Mouse (Mus musculus): ENCODE data around the gene Zfp830. TPM values are rescaled to one million over a fixed set of nuclear protein-coding genes. Genes with fewer than 3 reads are reported as not detected.

The Zfp830 gene
- polyA plus RNA-seq (2012; rRNA removed): 11.2 and 18.7 TPM in 2 replicates
- polyA plus RNA-seq (2014; fragmentation: Nextera tagmentation; extraction: Ambion mirVana): 32.4 and 35.0 TPM in 2 replicates

- Histone ChIP-seq H3K9me3 (ENCODE audit: control insufficient read depth, low read length) (no peaks in the 10 kb centered on the region), H3K36me3 (ENCODE audit: control insufficient read depth, insufficient read depth, low read length) (peaks cover 15% of the 10 kb centered on the region), H3K4me2 (replicated peaks; ENCODE audit: low read depth, low read length, severe bottlenecking) (peak within 1 kb of the TSS; percentile 94), H3K27me3 (ENCODE audit: control insufficient read depth, insufficient read depth, low read length) (no peaks in the 10 kb centered on the region), H3K4me1 (ENCODE audit: control insufficient read depth, insufficient read depth, low read length) (peaks cover 18% of the 10 kb centered on the region), H3K4me3 (replicated peaks; ENCODE audit: low read length) (peak within 1 kb of the TSS; percentile 95), H3K9ac (ENCODE audit: low read depth, low read length, severe bottlenecking) (peak within 1 kb of the TSS; percentile 87), H3K27ac (replicated peaks; ENCODE audit: low read depth, low read length) (peak within 1 kb of the TSS; percentile 93)
- WGBS: under 1% methylated on average over 44 of the region's 44 CpGs
- peak; percentile 47; the same call in 1 of the 2 replicates for TF ChIP-seq POLR2A (IDR thresholded peaks at IDR 0.05; ENCODE audit: borderline replicate concordance, extremely low read depth, insufficient read depth, insufficient read length)
- peak; percentile 95 for DNase-seq (ENCODE audit: low spot score)
- ATAC-seq (ENCODE audit: low FRiP score, low read depth): peak; percentile 99
Observed at GRCm38 (mm10) chr11:82763742-82764437, at the start of gene Zfp830, which contains the start of gene Cct6b. Gene Zfp830 (plus strand): TSS chr11:82764345. Gene Cct6b (minus strand): TSS chr11:82764321.

GRCm38 (mm10) chr11:82719294-82719693 lies 44.9 kb upstream of the Zfp830 start:
- H3K27me3 ChIP-seq (ENCODE audit: control insufficient read depth, insufficient read depth, low read length): no peaks in the 10 kb centered on the region
- WGBS: 86% methylated on average over 12 of the region's 12 CpGs

GRCm38 (mm10) chr11:82726862-82727261 lies 37.3 kb upstream of the Zfp830 start:
- TF ChIP-seq POLR2A (IDR thresholded peaks at IDR 0.05; ENCODE audit: borderline replicate concordance, extremely low read depth, insufficient read depth, insufficient read length): no peak

More at GRCm38 (mm10) chr11:82719294-82719693, 44.9 kb upstream of the Zfp830 start:
- DNase-seq (ENCODE audit: low spot score) (no peak), ATAC-seq (ENCODE audit: low FRiP score, low read depth) (no peak)
- H3K9me3 ChIP-seq (ENCODE audit: control insufficient read depth, low read length): no peaks in the 10 kb centered on the region
- H3K27ac ChIP-seq (replicated peaks; ENCODE audit: low read depth, low read length): no peak overlapping the region
- H3K9ac ChIP-seq (ENCODE audit: low read depth, low read length, severe bottlenecking): no peak overlapping the region
- no peaks in the 10 kb centered on the region for H3K36me3 ChIP-seq (ENCODE audit: control insufficient read depth, insufficient read depth, low read length)
- no peak overlapping the region for H3K4me3 ChIP-seq (replicated peaks; ENCODE audit: low read length)
- TF ChIP-seq POLR2A (IDR thresholded peaks at IDR 0.05; ENCODE audit: borderline replicate concordance, extremely low read depth, insufficient read depth, insufficient read length): no peak
- no peak overlapping the region for H3K4me2 ChIP-seq (replicated peaks; ENCODE audit: low read depth, low read length, severe bottlenecking)
- H3K4me1 ChIP-seq (ENCODE audit: control insufficient read depth, insufficient read depth, low read length): no peaks in the 10 kb centered on the region

GRCm38 (mm10) chr11:82734227-82734626 lies 29.9 kb upstream of the Zfp830 start:
- TF ChIP-seq POLR2A (IDR thresholded peaks at IDR 0.05; ENCODE audit: borderline replicate concordance, extremely low read depth, insufficient read depth, insufficient read length): no peak
- H3K27me3 ChIP-seq (ENCODE audit: control insufficient read depth, insufficient read depth, low read length): no peaks in the 10 kb centered on the region
- H3K4me2 ChIP-seq (replicated peaks; ENCODE audit: low read depth, low read length, severe bottlenecking): no peak overlapping the region
- no peaks in the 10 kb centered on the region for H3K4me1 ChIP-seq (ENCODE audit: control insufficient read depth, insufficient read depth, low read length)
- H3K9ac ChIP-seq (ENCODE audit: low read depth, low read length, severe bottlenecking): no peak overlapping the region
- no peak overlapping the region for H3K4me3 ChIP-seq (replicated peaks; ENCODE audit: low read length)
- ATAC-seq (ENCODE audit: low FRiP score, low read depth): no peak
- no peaks in the 10 kb centered on the region for H3K36me3 ChIP-seq (ENCODE audit: control insufficient read depth, insufficient read depth, low read length)
- no peak for DNase-seq (ENCODE audit: low spot score)
- H3K27ac ChIP-seq (replicated peaks; ENCODE audit: low read depth, low read length): no peak overlapping the region
- H3K9me3 ChIP-seq (ENCODE audit: control insufficient read depth, low read length): no peaks in the 10 kb centered on the region

More at GRCm38 (mm10) chr11:82726862-82727261, 37.3 kb upstream of the Zfp830 start:
- H3K27me3 ChIP-seq (ENCODE audit: control insufficient read depth, insufficient read depth, low read length): no peaks in the 10 kb centered on the region
- H3K27ac ChIP-seq (replicated peaks; ENCODE audit: low read depth, low read length): no peak overlapping the region
- no peaks in the 10 kb centered on the region for H3K4me1 ChIP-seq (ENCODE audit: control insufficient read depth, insufficient read depth, low read length)
- ATAC-seq (ENCODE audit: low FRiP score, low read depth) (no peak), DNase-seq (ENCODE audit: low spot score) (no peak)
- no peak overlapping the region for H3K4me3 ChIP-seq (replicated peaks; ENCODE audit: low read length)
- peaks cover 4% of the 10 kb centered on the region; the same call in 1 of the 2 replicates for H3K9me3 ChIP-seq (ENCODE audit: control insufficient read depth, low read length)
- H3K4me2 ChIP-seq (replicated peaks; ENCODE audit: low read depth, low read length, severe bottlenecking): no peak overlapping the region
- 95% methylated on average over 2 of the region's 2 CpGs for WGBS
- H3K9ac ChIP-seq (ENCODE audit: low read depth, low read length, severe bottlenecking): no peak overlapping the region
- H3K36me3 ChIP-seq (ENCODE audit: control insufficient read depth, insufficient read depth, low read length): no peaks in the 10 kb centered on the region

GRCm38 (mm10) chr11:82739006-82739405 lies 25.1 kb upstream of the Zfp830 start:
- Histone ChIP-seq H3K4me2 (replicated peaks; ENCODE audit: low read depth, low read length, severe bottlenecking) (no peak overlapping the region), H3K27ac (replicated peaks; ENCODE audit: low read depth, low read length) (no peak overlapping the region), H3K36me3 (ENCODE audit: control insufficient read depth, insufficient read depth, low read length) (no peaks in the 10 kb centered on the region), H3K4me1 (ENCODE audit: control insufficient read depth, insufficient read depth, low read length) (no peaks in the 10 kb centered on the region), H3K4me3 (replicated peaks; ENCODE audit: low read length) (no peak overlapping the region), H3K9ac (ENCODE audit: low read depth, low read length, severe bottlenecking) (no peak overlapping the region), H3K27me3 (ENCODE audit: control insufficient read depth, insufficient read depth, low read length) (no peaks in the 10 kb centered on the region), H3K9me3 (ENCODE audit: control insufficient read depth, low read length) (no peaks in the 10 kb centered on the region)
- TF ChIP-seq POLR2A (IDR thresholded peaks at IDR 0.05; ENCODE audit: borderline replicate concordance, extremely low read depth, insufficient read depth, insufficient read length): no peak
- ATAC-seq (ENCODE audit: low FRiP score, low read depth) (no peak), DNase-seq (ENCODE audit: low spot score) (no peak)
